Mouse (Mus musculus): ENCODE results near the gene Bcl3. TPM values are rescaled to one million over a fixed set of nuclear protein-coding genes. Genes with fewer than 3 reads are reported as not detected.
A peak's percentile ranks its signal among the peaks of the same experiment; 100 is the strongest.

Bcl3 gene
- polyA plus RNA-seq, 1 experiment: 0.42 TPM

- no peak for TF ChIP-seq POLR2A (IDR thresholded peaks at IDR 0.05; ENCODE audit: extremely low read depth, insufficient read depth, low read length)
- no peak for TF ChIP-seq CTCF (IDR thresholded peaks at IDR 0.05; ENCODE audit: extremely low read depth, insufficient read depth, low read length)
Observed at GRCm38 (mm10) chr7:19822193-19822592, 377 bp downstream of the Bcl3 start.

GRCm38 (mm10) chr7:19821633-19822032 is 937 bp downstream of the Bcl3 start:
- Histone ChIP-seq H3K27ac (ENCODE audit: insufficient read depth, low read length) (no peak overlapping the region), H3K4me3 (ENCODE audit: insufficient read depth, low read length) (no peak overlapping the region), H3K4me1 (ENCODE audit: control insufficient read depth, insufficient read depth, low read length) (no peaks in the 10 kb centered on the region)
- no peak for TF ChIP-seq CTCF (IDR thresholded peaks at IDR 0.05; ENCODE audit: extremely low read depth, insufficient read depth, low read length)
- TF ChIP-seq POLR2A (IDR thresholded peaks at IDR 0.05; ENCODE audit: extremely low read depth, insufficient read depth, low read length): no peak

More at GRCm38 (mm10) chr7:19822193-19822592, 377 bp downstream of the Bcl3 start:
- Histone ChIP-seq H3K27ac (ENCODE audit: insufficient read depth, low read length) (no peak overlapping the region), H3K4me3 (ENCODE audit: insufficient read depth, low read length) (no peak overlapping the region), H3K4me1 (ENCODE audit: control insufficient read depth, insufficient read depth, low read length) (no peaks in the 10 kb centered on the region)

DNA sequence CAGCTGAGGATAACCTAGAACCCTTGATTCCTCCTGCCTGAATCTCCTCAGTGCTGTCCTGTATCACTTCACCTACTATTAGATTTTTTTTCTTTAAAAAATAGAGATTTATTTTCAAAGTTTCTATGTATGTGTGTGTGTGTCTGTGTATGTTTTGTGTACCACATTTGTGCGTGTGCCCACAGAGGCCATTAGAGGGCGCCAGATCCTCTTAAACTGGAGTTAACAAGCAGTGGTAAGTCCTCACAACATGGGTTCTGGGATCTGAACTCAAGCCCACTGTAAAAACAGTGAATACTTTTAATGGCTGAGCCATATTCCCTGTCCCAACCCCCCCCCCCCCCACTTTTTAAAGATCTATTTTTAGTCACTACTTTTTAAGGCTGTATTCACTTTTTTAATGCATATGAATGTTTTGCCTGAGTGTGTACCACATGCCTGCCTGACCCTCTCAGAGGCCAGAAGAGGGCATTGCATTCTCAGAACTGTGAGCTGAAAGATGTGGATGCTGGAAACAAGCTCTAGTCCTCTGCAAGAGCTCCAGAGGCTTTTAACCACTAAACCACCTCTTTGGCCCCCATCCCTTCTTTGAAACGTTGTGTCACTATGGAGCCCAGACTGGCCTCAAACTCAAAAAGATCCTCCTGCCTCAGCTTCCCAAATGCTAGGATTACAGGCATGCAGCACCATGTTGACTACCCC is 2.1 kb downstream of the Bcl3 start:
- no peak overlapping the region for H3K4me3 ChIP-seq (ENCODE audit: insufficient read depth, low read length)
- H3K27ac ChIP-seq (ENCODE audit: insufficient read depth, low read length): no peak overlapping the region
- peaks cover 1% of the 10 kb centered on the region; the same call in 1 of the 2 replicates for H3K4me1 ChIP-seq (ENCODE audit: control insufficient read depth, insufficient read depth, low read length)
- TF ChIP-seq CTCF (IDR thresholded peaks at IDR 0.05; ENCODE audit: extremely low read depth, insufficient read depth, low read length) (no peak), POLR2A (IDR thresholded peaks at IDR 0.05; ENCODE audit: extremely low read depth, insufficient read depth, low read length) (no peak)

GRCm38 (mm10) chr7:19818875-19819274 is 3.7 kb downstream of the Bcl3 start:
- Histone ChIP-seq H3K4me3 (ENCODE audit: insufficient read depth, low read length) (no peak overlapping the region), H3K27ac (ENCODE audit: insufficient read depth, low read length) (no peak overlapping the region), H3K4me1 (ENCODE audit: control insufficient read depth, insufficient read depth, low read length) (peaks cover 1% of the 10 kb centered on the region; the same call in 1 of the 2 replicates)
- no peak for TF ChIP-seq CTCF (IDR thresholded peaks at IDR 0.05; ENCODE audit: extremely low read depth, insufficient read depth, low read length)
- no peak for TF ChIP-seq POLR2A (IDR thresholded peaks at IDR 0.05; ENCODE audit: extremely low read depth, insufficient read depth, low read length)

GRCm38 (mm10) chr7:19818440-19818839 is 4.1 kb downstream of the Bcl3 start:
- Histone ChIP-seq H3K4me3 (ENCODE audit: insufficient read depth, low read length) (no peak overlapping the region), H3K27ac (ENCODE audit: insufficient read depth, low read length) (no peak overlapping the region), H3K4me1 (ENCODE audit: control insufficient read depth, insufficient read depth, low read length) (peaks cover 1% of the 10 kb centered on the region; the same call in 1 of the 2 replicates)
- TF ChIP-seq POLR2A (IDR thresholded peaks at IDR 0.05; ENCODE audit: extremely low read depth, insufficient read depth, low read length) (no peak), CTCF (IDR thresholded peaks at IDR 0.05; ENCODE audit: extremely low read depth, insufficient read depth, low read length) (no peak)

DNA sequence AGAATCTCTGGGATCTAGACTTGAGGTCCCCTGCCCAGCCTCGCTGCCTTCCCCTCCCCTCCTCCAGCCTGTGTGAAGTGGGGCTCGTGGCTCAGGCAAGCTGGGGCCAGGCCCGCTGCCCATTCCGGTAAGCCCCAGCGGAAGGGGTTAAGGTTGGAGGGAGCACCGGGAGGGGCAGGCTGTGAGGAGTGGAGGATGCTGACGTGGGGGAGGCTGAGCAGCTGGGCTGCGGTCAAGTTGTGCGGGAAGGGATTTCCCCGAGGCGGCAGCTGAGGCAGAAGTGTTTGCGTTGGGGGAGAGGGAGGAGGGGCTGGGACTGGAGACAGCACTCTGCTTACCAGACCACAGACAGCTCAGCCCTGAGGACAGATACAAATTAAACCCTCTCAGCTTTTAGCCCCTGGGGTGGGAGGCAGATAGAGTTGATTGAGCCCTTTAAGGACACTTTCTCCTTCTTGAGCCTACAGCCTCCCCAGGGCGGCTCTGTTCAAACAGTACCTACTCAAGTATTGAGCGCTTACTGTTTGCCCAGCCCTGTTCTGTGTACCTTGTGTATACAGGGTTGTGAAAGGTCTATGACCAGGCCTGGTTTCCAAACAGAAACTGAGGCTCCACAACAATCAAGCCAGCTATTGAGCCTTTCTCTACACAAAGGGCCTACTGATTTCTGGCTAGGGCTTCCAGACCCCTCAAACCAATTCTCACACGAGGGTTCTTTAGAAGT is 5.0 kb downstream of the Bcl3 start:
- Histone ChIP-seq H3K4me3 (ENCODE audit: insufficient read depth, low read length) (no peak overlapping the region), H3K4me1 (ENCODE audit: control insufficient read depth, insufficient read depth, low read length) (peaks cover 1% of the 10 kb centered on the region; the same call in 1 of the 2 replicates)
- TF ChIP-seq POLR2A (IDR thresholded peaks at IDR 0.05; ENCODE audit: extremely low read depth, insufficient read depth, low read length): no peak
- no peak for TF ChIP-seq CTCF (IDR thresholded peaks at IDR 0.05; ENCODE audit: extremely low read depth, insufficient read depth, low read length)

DNA sequence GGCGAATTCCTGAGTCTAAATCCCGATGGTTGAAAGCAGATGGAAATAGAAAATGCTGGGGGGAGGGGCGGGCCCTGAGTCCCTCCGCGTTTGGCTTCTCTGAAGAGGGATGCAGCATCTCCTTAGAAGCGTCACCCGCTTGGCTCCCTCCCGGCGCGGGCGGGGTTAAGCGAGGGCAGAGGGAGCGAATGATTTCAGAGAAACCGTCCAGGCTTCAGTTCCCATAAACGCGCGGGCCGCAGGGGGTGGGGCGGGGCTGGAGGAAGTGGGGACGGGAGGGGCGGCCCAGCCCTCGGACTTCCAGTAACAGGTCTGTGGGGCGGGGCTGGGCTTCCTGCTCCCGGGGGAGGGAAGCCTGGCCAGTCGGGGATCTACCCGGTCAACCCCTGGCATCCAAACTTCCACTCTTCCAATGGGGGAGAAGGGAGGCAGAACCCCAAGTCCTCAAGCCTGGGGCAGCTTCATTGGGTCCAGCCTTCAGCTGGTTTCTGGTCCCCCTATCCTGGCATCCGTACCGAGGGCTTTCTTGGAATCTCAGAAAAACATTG is 6.3 kb downstream of the Bcl3 start:
- Histone ChIP-seq H3K27ac (ENCODE audit: insufficient read depth, low read length) (no peak overlapping the region), H3K4me3 (ENCODE audit: insufficient read depth, low read length) (peak overlapping the region; percentile 13; the same call in 1 of the 2 replicates), H3K4me1 (ENCODE audit: control insufficient read depth, insufficient read depth, low read length) (peaks cover 1% of the 10 kb centered on the region; the same call in 1 of the 2 replicates)
- no peak for TF ChIP-seq CTCF (IDR thresholded peaks at IDR 0.05; ENCODE audit: extremely low read depth, insufficient read depth, low read length)
- TF ChIP-seq POLR2A (IDR thresholded peaks at IDR 0.05; ENCODE audit: extremely low read depth, insufficient read depth, low read length): no peak

More for the DNA sequence above, 5.0 kb downstream of the Bcl3 start:
- H3K27ac ChIP-seq (ENCODE audit: insufficient read depth, low read length): no peak overlapping the region

DNA sequence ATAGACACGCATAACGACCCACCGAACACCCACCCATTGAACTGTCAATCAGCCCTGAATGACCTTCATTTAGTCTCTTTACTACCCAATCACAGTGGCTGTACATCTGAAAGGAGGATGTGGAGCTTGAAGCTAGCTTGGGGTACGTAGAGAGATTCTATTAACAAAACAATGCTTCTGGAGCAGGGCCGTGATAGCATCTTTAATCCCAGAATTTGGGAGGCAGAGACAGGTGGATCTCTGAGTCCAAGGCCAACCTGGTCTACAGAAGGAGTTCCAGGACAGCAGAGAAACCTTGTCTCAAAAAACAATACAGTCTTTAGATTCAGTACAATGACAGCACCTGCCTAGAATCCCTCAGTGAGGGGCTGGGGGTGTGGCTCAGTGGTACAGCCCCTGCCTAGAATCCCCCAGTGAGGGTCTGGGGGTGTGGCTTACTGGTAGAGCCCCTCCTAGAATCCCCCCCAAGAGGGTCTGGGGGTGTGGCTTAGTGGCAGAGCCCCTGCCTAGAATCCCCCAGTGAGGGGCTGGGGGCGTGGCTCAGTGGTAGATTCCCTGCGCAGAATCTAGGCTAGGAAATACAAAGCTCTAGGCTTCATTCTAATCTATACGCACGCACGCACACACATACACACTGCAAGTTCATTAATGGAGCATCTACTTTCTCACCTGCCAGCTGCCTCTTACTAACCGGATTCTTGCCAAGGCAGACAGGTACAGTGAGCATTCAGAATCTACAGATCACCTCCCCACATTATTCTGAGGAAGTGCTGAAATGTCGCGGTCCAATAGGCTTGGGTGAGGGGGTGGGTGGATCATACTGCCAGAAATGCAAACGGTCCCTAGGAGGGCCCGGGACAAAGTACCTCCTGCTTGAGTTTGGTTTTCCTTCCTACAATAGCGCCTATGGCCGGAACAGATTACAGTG is 7.0 kb downstream of the Bcl3 start:
- TF ChIP-seq POLR2A (IDR thresholded peaks at IDR 0.05; ENCODE audit: extremely low read depth, insufficient read depth, low read length) (no peak), CTCF (IDR thresholded peaks at IDR 0.05; ENCODE audit: extremely low read depth, insufficient read depth, low read length) (no peak)
- Histone ChIP-seq H3K27ac (ENCODE audit: insufficient read depth, low read length) (no peak overlapping the region), H3K4me1 (ENCODE audit: control insufficient read depth, insufficient read depth, low read length) (peaks cover 1% of the 10 kb centered on the region; the same call in 1 of the 2 replicates), H3K4me3 (ENCODE audit: insufficient read depth, low read length) (0 out of 2 replicates have a peak overlapping the region, but pooled peaks have one; percentile 13)

Measured in cortical plate, adult 2 months (tissue).